Mouse (Mus musculus) midbrain, embryonic 14.5 days (tissue): ENCODE results near the gene Slc27a1. TPM values are rescaled to one million over a fixed set of nuclear protein-coding genes. Genes with fewer than 3 reads are reported as not detected.

Experiments
- ATAC-seq: fragments of 200-750 bp; cut with Nextera tagmentation; 2 replicates; pipeline ENCODE4 v1.8.0; 2017; ENCODE audit warnings: moderate number of reproducible peaks, moderate library complexity; ENCODE audit not compliant: low FRiP score, low TSS enrichment
- DNase-seq: peaks from one replicate; pipeline ENCODE4 v3.0.0-alpha.2; 2015
- H3K27ac ChIP-seq: fragments of 300-500 bp; sonication (generic); replicated peaks from 2 replicates; pipeline ENCODE4 v1.5.1; 2014; ENCODE audit warnings: mild to moderate bottlenecking, low read depth, low read length, moderate library complexity
- H3K27me3 ChIP-seq: fragments of 300-500 bp; sonication (generic); 2 replicates; pipeline ENCODE4 v1.6.1; 2014; ENCODE audit warnings: low read length, control low read depth, mixed read lengths; ENCODE audit not compliant: control insufficient read depth, insufficient read depth
- H3K36me3 ChIP-seq: fragments of 300-500 bp; sonication (generic); 2 replicates; pipeline ENCODE4 v1.6.1; 2014; ENCODE audit warnings: low read length, control low read depth; ENCODE audit not compliant: control insufficient read depth, insufficient read depth
- H3K4me1 ChIP-seq: fragments of 300-500 bp; sonication (generic); 2 replicates; pipeline ENCODE4 v1.6.1; 2014; ENCODE audit warnings: mild to moderate bottlenecking, antibody characterized with exemption, low read length, control low read depth; ENCODE audit not compliant: control insufficient read depth, insufficient read depth
- H3K4me2 ChIP-seq: fragments of 300-500 bp; sonication (generic); 2 replicates; pipeline ENCODE4 v1.6.1; 2014; ENCODE audit warnings: mild to moderate bottlenecking, low read length, moderate library complexity
- H3K4me3 ChIP-seq: fragments of 300-500 bp; sonication (generic); replicated peaks from 2 replicates; pipeline ENCODE4 v1.5.1; 2014; ENCODE audit warnings: low read depth, low read length
- H3K9ac ChIP-seq: fragments of 300-500 bp; sonication (generic); replicated peaks from 2 replicates; pipeline ENCODE4 v1.6.1; 2014; ENCODE audit warnings: mild to moderate bottlenecking, low read length, moderate library complexity
- H3K9me3 ChIP-seq: fragments of 300-500 bp; sonication (generic); 2 replicates; pipeline ENCODE4 v1.6.1; 2016; ENCODE audit warnings: low read length, control low read depth, mixed read lengths; ENCODE audit not compliant: control insufficient read depth
- WGBS: fragments of 180-500 bp; shearing (Covaris S2); extraction: QIAGEN DNeasy Blood & Tissue Kit; methylation state at CpG from one replicate; pipeline ENCODE4 v1.1.7; 2014; 5-methylcytosine and 5-hydroxymethylcytosine counted together
- polyA plus RNA-seq: library from polyadenylated mRNA; unstranded; fragments of >200 nt; fragmentation: Nextera tagmentation; extraction: Ambion mirVana; gene quantifications from 2 replicates; pipeline ENCODE4 v1.2.1, GENCODE M21; 2014

Slc27a1 gene
- polyA plus RNA-seq, 1 experiment from 2014 or later: 33.5 TPM

DNA sequence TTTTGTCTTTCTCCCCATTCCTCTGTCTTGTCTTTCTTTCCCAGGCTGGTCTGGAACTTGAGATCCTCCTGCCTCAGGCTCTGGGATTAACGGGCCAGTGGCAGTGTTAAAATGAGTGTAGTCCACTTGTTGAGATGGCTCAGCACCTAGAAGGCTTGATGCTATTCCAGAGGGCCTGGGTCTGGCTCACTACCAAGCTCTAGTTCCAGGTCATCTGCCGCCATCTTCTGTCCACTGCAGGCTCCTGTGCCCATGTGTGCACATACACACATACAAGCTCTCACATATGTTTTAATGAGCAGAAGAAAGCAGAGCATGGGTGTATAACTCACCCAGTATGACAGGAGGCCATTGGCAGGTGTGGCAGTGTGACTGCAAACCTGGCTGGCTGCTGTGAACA is 3.4 kb downstream of the Slc27a1 start:
- ATAC-seq (no peak), DNase-seq (no peak)
- peak overlapping the region; percentile 86 for H3K4me2 ChIP-seq
- no peaks in the 10 kb centered on the region for H3K27me3 ChIP-seq
- WGBS: 80% methylated on average over 2 of the region's 2 CpGs
- H3K4me1 ChIP-seq: peaks cover 15% of the 10 kb centered on the region
- peak overlapping the region; percentile 67; the same call in 1 of the 2 replicates for H3K27ac ChIP-seq
- H3K4me3 ChIP-seq: no peak overlapping the region
- no peaks in the 10 kb centered on the region for H3K9me3 ChIP-seq
- H3K36me3 ChIP-seq: no peaks in the 10 kb centered on the region
- no peak overlapping the region for H3K9ac ChIP-seq

GRCm38 (mm10) chr8:71572847-71573633 is 4.4 kb downstream of the Slc27a1 start:
- Histone ChIP-seq H3K27ac (peak overlapping the region; percentile 67), H3K36me3 (no peaks in the 10 kb centered on the region), H3K4me1 (peaks cover 15% of the 10 kb centered on the region), H3K27me3 (no peaks in the 10 kb centered on the region), H3K4me3 (no peak overlapping the region), H3K9ac (0 out of 2 replicates have a peak overlapping the region, but pooled peaks have one; percentile 9), H3K4me2 (peak overlapping the region; percentile 15; the same call in 1 of the 2 replicates), H3K9me3 (no peaks in the 10 kb centered on the region)
- no peak for ATAC-seq
- peak; percentile 74 for DNase-seq
- WGBS: 74% methylated on average over 9 of the region's 9 CpGs

- Histone ChIP-seq H3K27me3 (no peaks in the 10 kb centered on the region), H3K4me1 (peaks cover 15% of the 10 kb centered on the region), H3K9me3 (no peaks in the 10 kb centered on the region), H3K4me3 (no peak overlapping the region), H3K27ac (no peak overlapping the region), H3K4me2 (no peak overlapping the region), H3K9ac (no peak overlapping the region), H3K36me3 (no peaks in the 10 kb centered on the region)
- ATAC-seq (no peak), DNase-seq (no peak)
- WGBS: 74% methylated on average over 7 of the region's 7 CpGs
Measured at GRCm38 (mm10) chr8:71574426-71574825, 5.7 kb downstream of the Slc27a1 start.

- no peak overlapping the region for H3K27ac ChIP-seq
- no peaks in the 10 kb centered on the region for H3K9me3 ChIP-seq
- no peak for DNase-seq
- no peaks in the 10 kb centered on the region for H3K27me3 ChIP-seq
- H3K4me1 ChIP-seq: peaks cover 15% of the 10 kb centered on the region
- no peak overlapping the region for H3K4me2 ChIP-seq
- H3K4me3 ChIP-seq: no peak overlapping the region
- ATAC-seq: no peak
- no peaks in the 10 kb centered on the region for H3K36me3 ChIP-seq
- no peak overlapping the region for H3K9ac ChIP-seq
- WGBS: 66% methylated on average over 1 of the region's 1 CpGs
Measured at GRCm38 (mm10) chr8:71575020-71575419, 6.3 kb downstream of the Slc27a1 start.

GRCm38 (mm10) chr8:71577856-71578387 is 9.2 kb downstream of the Slc27a1 start:
- no peak overlapping the region for H3K27ac ChIP-seq
- peaks cover 20% of the 10 kb centered on the region for H3K36me3 ChIP-seq
- no peak overlapping the region for H3K4me3 ChIP-seq
- no peak overlapping the region for H3K9ac ChIP-seq
- 77% methylated on average over 4 of the region's 4 CpGs for WGBS
- no peaks in the 10 kb centered on the region for H3K27me3 ChIP-seq
- ATAC-seq (no peak), DNase-seq (no peak)
- no peaks in the 10 kb centered on the region for H3K9me3 ChIP-seq
- no peak overlapping the region for H3K4me2 ChIP-seq
- no peaks in the 10 kb centered on the region for H3K4me1 ChIP-seq

DNA sequence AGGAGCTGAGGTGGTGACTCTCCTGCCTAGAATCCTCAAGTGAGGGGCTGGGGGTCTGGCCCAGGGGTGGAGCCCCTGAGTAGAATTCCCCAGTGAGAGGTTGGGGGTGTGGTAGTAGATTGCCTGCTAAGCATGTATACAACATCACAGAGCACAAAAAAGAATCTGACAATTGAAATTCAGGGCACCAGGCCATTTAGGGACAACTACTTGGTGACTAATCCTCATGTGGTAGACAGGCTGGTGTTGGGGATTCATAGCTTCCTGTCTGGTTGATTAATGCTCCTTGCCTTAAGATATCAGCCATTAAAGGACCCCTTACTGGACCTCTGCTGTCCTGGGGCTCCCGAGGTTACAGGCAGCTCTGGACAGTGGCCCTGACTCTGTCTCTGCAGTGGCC is 10.3 kb downstream of the Slc27a1 start:
- Histone ChIP-seq H3K27me3 (no peaks in the 10 kb centered on the region), H3K4me3 (no peak overlapping the region), H3K36me3 (peaks cover 28% of the 10 kb centered on the region), H3K4me1 (no peaks in the 10 kb centered on the region), H3K4me2 (no peak overlapping the region), H3K27ac (no peak overlapping the region), H3K9me3 (no peaks in the 10 kb centered on the region), H3K9ac (no peak overlapping the region)
- ATAC-seq (no peak), DNase-seq (no peak)
- WGBS: 79% methylated on average over 1 of the region's 1 CpGs

- no peak overlapping the region for H3K4me3 ChIP-seq
- WGBS: 85% methylated on average over 14 of the region's 14 CpGs
- H3K36me3 ChIP-seq: peaks cover 33% of the 10 kb centered on the region
- ATAC-seq (no peak), DNase-seq (no peak)
- no peak overlapping the region for H3K27ac ChIP-seq
- no peaks in the 10 kb centered on the region for H3K27me3 ChIP-seq
- no peaks in the 10 kb centered on the region for H3K9me3 ChIP-seq
- no peak overlapping the region for H3K4me2 ChIP-seq
- H3K4me1 ChIP-seq: no peaks in the 10 kb centered on the region
- H3K9ac ChIP-seq: no peak overlapping the region
Measured at GRCm38 (mm10) chr8:71579476-71579875, 10.8 kb downstream of the Slc27a1 start.

GRCm38 (mm10) chr8:71580201-71580600 is 11.5 kb downstream of the Slc27a1 start:
- 28% methylated on average over 9 of the region's 9 CpGs for WGBS
- Histone ChIP-seq H3K27ac (no peak overlapping the region), H3K27me3 (no peaks in the 10 kb centered on the region), H3K4me1 (no peaks in the 10 kb centered on the region), H3K9me3 (no peaks in the 10 kb centered on the region), H3K36me3 (peaks cover 40% of the 10 kb centered on the region), H3K4me3 (no peak overlapping the region), H3K9ac (no peak overlapping the region), H3K4me2 (no peak overlapping the region)
- DNase-seq: peak; percentile 57
- ATAC-seq: no peak

DNA sequence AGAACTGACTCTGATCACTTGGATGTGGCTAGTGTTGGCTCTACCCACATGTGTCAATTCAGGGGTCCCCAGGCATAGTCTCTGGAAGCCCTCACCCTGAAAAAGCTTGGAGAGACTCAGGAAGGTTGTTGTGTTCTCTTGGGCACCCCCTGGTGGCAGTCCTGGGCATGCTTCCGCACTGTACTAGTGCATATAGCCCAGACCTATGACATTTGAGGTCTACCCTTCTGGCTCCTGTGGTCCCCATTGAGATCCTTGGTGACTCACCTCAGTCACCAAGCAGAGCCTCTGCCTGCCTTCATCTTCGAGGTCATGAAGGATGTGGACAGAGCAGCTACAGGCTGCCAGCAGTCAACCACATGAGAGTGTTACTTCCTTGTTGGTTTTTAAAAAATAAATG is 18.2 kb downstream of the Slc27a1 start:
- 88% methylated on average over 2 of the region's 2 CpGs for WGBS
- Histone ChIP-seq H3K4me1 (peaks cover 7% of the 10 kb centered on the region), H3K4me3 (no peak overlapping the region), H3K9ac (no peak overlapping the region), H3K9me3 (no peaks in the 10 kb centered on the region), H3K27ac (no peak overlapping the region), H3K4me2 (no peak overlapping the region), H3K27me3 (no peaks in the 10 kb centered on the region), H3K36me3 (peaks cover 34% of the 10 kb centered on the region)
- ATAC-seq (no peak), DNase-seq (peak; percentile 65)
